Mouse (Mus musculus) megakaryocyte progenitor cell, adult 5-6 weeks (primary cell): Measurements from ENCODE around the gene Egflam. TPM values are rescaled to one million over a fixed set of nuclear protein-coding genes. Genes with fewer than 3 reads are reported as not detected.

Source experiments
- ATAC-seq: replicated peaks from 2 replicates; pipeline ENCODE4 v1.8.0; 2016; ENCODE audit warnings: mild to moderate bottlenecking, moderate TSS enrichment, inconsistent platforms; ENCODE audit not compliant: poor library complexity
- total RNA-seq, 2 experiments: library from RNA; stranded (forward) in 1 of 2; stranded (reverse) in 1 of 2; fragments of 157-497, 149-512 nt in 1 of 2; fragments of 200-1000 nt in 1 of 2; gene quantifications; 2 replicates each; pipeline versions ENCODE4 v1.2.3 to v1.2.4; 2015 to 2017

Egflam gene
- total RNA-seq, 2 experiments from 2014 or later, result not detected

DNA sequence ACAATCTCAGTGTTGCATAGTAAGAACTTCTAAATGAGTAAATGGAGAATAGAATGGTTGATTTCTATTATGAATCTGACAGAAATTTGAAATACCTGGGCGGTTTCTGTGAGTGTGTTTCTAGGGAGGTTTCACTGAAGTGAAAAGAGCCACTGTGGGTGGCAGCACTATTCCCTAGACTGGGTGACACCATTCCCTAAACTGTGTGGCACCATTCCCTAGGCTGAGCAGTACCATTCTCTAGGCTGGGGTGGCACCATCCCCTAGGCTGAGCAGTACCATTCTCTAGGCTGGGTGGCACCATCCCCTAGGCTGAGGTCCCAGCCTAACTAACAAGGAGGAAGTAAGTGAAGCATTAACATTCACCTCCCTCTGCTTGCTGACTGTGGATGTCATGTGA is 103.0 kb downstream of the Egflam start:
- ATAC-seq, result no peak

DNA sequence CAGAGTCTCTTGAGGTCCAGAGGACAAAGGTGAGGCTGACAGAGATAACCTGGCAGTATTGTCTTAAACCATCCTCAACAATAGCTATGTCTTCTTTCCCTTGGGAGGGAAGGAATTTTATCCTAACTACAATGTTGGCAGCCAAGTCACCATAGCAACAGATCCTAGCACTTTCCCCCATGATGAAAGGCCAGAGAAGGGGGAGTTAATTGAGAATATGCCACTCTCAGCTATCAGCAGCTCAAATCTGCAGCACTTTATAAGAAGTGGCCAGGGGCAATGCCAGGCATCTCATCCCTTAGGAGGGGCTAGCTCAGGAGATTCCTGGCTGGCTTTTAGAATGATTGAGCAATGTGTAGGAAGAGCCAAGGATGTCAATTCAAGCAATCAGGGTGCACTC is 105.3 kb downstream of the Egflam start:
- ATAC-seq, result no peak

DNA sequence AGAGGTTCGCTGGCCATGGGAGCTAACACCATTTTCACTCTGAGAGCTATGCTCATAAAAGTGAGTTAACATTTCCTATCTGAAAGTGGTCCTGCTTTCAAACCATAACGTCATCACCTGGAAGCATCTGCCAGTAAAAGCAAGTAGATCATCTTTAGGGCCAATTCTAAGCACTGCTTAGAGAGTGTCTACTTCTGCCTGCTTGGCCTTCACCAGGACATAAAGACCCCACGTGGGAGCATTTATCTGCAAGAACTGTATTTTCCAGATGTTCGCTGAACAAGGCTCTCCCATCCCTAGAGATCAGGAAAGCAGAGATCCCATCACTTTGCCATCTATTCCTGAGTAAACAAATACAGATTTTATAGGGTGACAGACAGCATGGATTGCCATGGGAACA is 108.2 kb downstream of the Egflam start:
- ATAC-seq, result no peak

- no peak for ATAC-seq
These were observed 108.7 kb downstream of the Egflam start for GRCm38 (mm10) chr15:7289516-7289915.

DNA sequence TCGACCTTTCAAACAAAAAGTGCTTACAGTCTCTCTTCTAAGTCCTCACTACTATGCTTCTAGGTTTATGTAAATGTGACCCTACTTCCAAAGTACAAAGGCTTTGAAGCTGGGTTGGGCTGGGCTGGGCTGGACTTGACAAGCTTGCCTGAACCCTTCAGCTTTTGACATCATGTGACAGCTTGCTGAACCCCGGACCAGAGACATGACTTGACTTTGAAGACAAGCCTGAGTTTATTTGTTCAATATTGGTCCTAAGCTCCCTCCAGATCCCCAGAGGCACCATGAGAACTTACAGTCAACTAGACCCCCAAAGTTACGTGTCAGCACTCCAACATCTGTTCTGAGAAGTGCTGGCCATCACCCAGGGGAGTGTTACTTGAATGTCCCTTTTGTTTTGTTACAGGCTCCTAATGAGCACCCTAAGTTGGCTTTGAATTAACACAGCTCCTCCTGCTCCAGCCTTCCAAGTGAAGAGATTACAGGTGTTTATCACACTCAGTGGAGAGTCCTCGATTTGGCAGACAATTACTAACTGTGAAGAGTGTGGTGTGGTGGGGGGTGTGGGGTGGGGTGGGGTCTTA is 109.3 kb downstream of the Egflam start:
- no peak for ATAC-seq

GRCm38 (mm10) chr15:7287911-7288310 is 110.3 kb downstream of the Egflam start:
- no peak for ATAC-seq

GRCm38 (mm10) chr15:7281579-7281978 is 116.6 kb downstream of the Egflam start:
- no peak for ATAC-seq

DNA sequence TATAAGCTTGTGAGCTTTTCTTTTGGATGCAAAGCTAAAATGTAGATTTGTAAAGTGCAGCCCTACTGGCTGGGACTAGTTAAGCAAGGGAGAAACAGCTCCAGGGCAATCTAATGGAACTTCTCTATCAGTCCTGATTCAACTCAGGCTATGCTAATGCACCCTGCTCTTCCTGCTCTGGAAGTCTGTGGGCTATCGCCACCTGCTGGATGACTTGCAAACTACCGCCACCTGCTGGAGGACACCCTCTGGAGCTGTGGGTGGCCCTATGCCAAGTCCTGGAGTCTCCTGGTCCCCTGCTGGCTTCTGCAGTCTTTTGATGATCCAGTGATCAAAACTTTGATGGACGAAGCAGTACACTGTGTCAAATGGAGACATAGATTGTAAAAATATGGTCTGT is 134.4 kb downstream of the Egflam start:
- peak; percentile 97 for ATAC-seq

- no peak for ATAC-seq
These were observed 134.9 kb downstream of the Egflam start for GRCm38 (mm10) chr15:7263339-7263738.

DNA sequence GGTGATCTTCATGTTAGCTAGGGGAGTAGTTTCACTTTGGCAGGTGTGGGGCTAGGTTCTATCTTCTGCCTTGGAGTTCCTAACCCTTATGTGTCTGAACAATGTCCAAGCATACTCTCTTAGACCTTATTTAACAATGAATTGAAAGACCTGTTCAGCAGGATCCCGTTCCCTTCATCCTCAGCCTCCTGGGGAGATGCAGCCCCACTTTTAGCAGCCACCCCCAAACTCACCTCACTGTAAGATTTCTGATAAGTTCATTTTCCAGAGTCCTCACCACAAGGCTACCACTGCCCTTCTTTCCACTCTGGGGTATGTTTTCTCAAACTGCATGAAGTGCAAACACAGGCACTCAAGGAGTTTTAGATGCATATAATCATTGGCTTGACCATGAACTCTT is 136.8 kb downstream of the Egflam start:
- no peak for ATAC-seq

GRCm38 (mm10) chr15:7256577-7256976 is 141.6 kb downstream of the Egflam start:
- no peak for ATAC-seq

- no peak for ATAC-seq
These were observed 144.9 kb downstream of the Egflam start for GRCm38 (mm10) chr15:7253326-7253725.

DNA sequence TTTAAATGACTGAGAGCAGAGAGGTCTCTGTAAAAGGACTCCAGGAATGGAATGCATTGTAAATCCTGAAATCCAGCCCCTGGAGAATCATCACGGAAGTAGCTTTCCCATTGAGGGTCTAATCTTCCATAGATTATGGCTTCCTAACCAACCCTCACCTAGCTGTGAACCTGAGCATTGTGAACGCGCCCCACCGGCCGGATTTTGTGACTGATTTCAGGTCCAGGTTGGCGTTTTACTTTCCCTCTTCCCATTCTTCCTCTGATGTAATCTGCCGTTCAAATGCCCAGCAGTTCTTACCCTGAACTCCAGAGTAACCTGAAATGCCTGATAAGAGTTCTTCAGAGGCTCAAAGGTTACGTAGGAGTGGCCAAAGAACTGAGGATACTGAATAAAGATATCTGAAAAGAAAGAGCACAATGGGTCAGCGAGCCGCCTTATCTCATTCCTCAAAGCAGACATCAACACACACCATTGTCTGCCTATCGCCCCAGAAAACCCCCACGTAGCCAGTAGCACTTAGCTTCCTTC is 146.0 kb downstream of the Egflam start:
- no peak for ATAC-seq

GRCm38 (mm10) chr15:7251042-7251441 is 147.2 kb downstream of the Egflam start:
- ATAC-seq, result no peak

GRCm38 (mm10) chr15:7249216-7249615 is 149.0 kb downstream of the Egflam start:
- no peak for ATAC-seq

DNA sequence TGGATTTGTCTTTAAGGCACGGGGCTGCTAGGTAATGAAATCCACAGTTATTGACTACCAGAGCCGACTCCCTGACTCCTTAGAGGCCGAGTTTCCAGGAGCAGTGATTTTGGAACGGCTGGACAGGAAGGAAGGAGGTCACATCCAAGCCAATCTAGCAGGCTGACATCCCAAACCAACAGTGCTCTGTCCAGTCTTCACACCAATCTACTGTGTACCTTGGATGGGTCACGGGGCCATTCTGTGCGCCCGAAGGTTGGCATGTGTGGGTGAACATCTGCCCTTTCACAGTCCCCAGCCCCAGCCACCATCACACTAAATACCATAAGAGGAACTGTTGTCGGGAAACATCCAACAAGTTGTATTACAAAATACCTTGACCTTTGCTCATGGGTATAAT is 150.9 kb downstream of the Egflam start:
- no peak for ATAC-seq

- peak; percentile 73 for ATAC-seq
These were observed 155.9 kb downstream of the Egflam start for GRCm38 (mm10) chr15:7242161-7242850.

DNA sequence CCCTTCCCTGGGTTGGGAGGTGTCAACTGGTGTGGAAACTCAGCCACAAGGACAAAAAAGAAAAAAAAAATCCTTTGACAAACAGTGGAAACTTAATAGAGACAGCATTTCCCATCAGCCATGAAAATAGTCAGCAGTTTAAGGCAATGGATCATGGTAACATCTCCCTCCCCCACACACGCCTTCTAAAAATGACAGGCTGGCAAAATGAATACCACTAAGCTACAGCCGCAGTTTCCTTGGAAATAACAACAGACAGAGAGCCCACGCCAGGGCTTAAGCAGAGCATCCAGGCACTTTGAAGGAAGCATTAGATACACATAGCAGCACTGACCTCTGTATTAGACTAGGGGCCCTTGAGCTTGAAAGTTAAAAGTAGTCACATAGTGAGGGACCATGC is 157.2 kb downstream of the Egflam start:
- ATAC-seq, result no peak

- ATAC-seq, result no peak
These were observed 158.3 kb downstream of the Egflam start for GRCm38 (mm10) chr15:7239904-7240303.

GRCm38 (mm10) chr15:7233393-7234090 is 164.7 kb downstream of the Egflam start:
- ATAC-seq, result no peak

DNA sequence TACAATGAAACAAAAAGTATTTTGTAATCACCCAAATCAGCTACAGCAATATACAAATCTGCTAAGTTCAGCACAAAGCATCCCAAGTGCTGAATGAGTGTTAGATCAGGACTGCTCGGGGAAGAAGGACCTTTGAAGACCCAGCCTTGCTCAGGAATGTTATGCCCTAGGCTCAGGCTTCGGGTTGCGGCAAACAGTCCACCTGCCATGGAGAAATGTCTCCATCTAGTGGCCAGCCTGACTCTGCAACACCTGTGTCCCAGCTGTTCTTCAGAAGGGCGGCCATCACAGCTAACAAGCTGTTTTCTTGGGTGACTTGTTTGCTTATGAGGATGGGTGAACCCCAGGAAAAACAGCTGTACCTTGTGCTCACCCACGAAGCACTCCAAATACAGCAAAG is 172.0 kb downstream of the Egflam start:
- ATAC-seq, result peak; percentile 99

- ATAC-seq, result no peak
These were observed 173.9 kb downstream of the Egflam start for GRCm38 (mm10) chr15:7224151-7224775.
